Mouse (Mus musculus): ENCODE measurements around the gene Adh5. TPM values are rescaled to one million over a fixed set of nuclear protein-coding genes. Genes with fewer than 3 reads are reported as not detected.
A peak's percentile ranks its signal among the peaks of the same experiment; 100 is the strongest.

Adh5 gene
- polyA plus RNA-seq (2015; fragmentation: Nextera tagmentation; extraction: Ambion mirVana): 194 and 208 TPM in 2 replicates

- Histone ChIP-seq H3K4me3 (peak within 1 kb of the TSS; percentile 79), H3K27me3 (no peaks in the 10 kb centered on the region), H3K9ac (peak within 1 kb of the TSS; percentile 93), H3K36me3 (peaks cover 28% of the 10 kb centered on the region), H3K9me3 (no peaks in the 10 kb centered on the region), H3K4me1 (peaks cover 13% of the 10 kb centered on the region), H3K4me2 (replicated peaks) (peak within 1 kb of the TSS; percentile 83), H3K27ac (peak within 1 kb of the TSS; percentile 87)
- peak; percentile 99 for ATAC-seq (ENCODE audit: low FRiP score, low read depth)
- under 1% methylated on average over 86 of the region's 86 CpGs for WGBS
Observed at GRCm38 (mm10) chr3:138442612-138443464, at the start of gene Adh5. Gene Adh5 (plus strand): TSS chr3:138443093.

- 82% methylated on average over 3 of the region's 3 CpGs for WGBS
- Histone ChIP-seq H3K9ac (no peak overlapping the region), H3K9me3 (no peaks in the 10 kb centered on the region), H3K27me3 (no peaks in the 10 kb centered on the region), H3K4me1 (no peaks in the 10 kb centered on the region), H3K36me3 (no peaks in the 10 kb centered on the region), H3K27ac (no peak overlapping the region), H3K4me3 (no peak overlapping the region), H3K4me2 (replicated peaks) (no peak overlapping the region)
- ATAC-seq (ENCODE audit: low FRiP score, low read depth): no peak
Observed at GRCm38 (mm10) chr3:138404872-138405271, 38.0 kb upstream of the Adh5 start.

- Histone ChIP-seq H3K9ac (no peak overlapping the region), H3K27ac (no peak overlapping the region), H3K4me1 (no peaks in the 10 kb centered on the region), H3K4me3 (no peak overlapping the region), H3K27me3 (no peaks in the 10 kb centered on the region), H3K4me2 (replicated peaks) (no peak overlapping the region), H3K9me3 (no peaks in the 10 kb centered on the region), H3K36me3 (no peaks in the 10 kb centered on the region)
- WGBS: 41% methylated on average over 3 of the region's 3 CpGs
- no peak for ATAC-seq (ENCODE audit: low FRiP score, low read depth)
Observed at GRCm38 (mm10) chr3:138405341-138405740, 37.6 kb upstream of the Adh5 start.

GRCm38 (mm10) chr3:138405840-138406239, 37.1 kb upstream of the Adh5 start:
- Histone ChIP-seq H3K4me3 (no peak overlapping the region), H3K36me3 (no peaks in the 10 kb centered on the region), H3K9ac (no peak overlapping the region), H3K27ac (no peak overlapping the region), H3K4me1 (no peaks in the 10 kb centered on the region), H3K9me3 (no peaks in the 10 kb centered on the region), H3K27me3 (no peaks in the 10 kb centered on the region), H3K4me2 (replicated peaks) (no peak overlapping the region)
- no peak for ATAC-seq (ENCODE audit: low FRiP score, low read depth)
- 86% methylated on average over 7 of the region's 7 CpGs for WGBS

- H3K36me3 ChIP-seq: no peaks in the 10 kb centered on the region
- WGBS: 93% methylated on average over 1 of the region's 1 CpGs
- no peak overlapping the region for H3K27ac ChIP-seq
- H3K4me3 ChIP-seq: no peak overlapping the region
- H3K9ac ChIP-seq: no peak overlapping the region
- no peak overlapping the region for H3K4me2 ChIP-seq (replicated peaks)
- H3K4me1 ChIP-seq: no peaks in the 10 kb centered on the region
- no peaks in the 10 kb centered on the region for H3K9me3 ChIP-seq
- H3K27me3 ChIP-seq: no peaks in the 10 kb centered on the region
- ATAC-seq (ENCODE audit: low FRiP score, low read depth): no peak
Observed at GRCm38 (mm10) chr3:138407920-138408319, 35.0 kb upstream of the Adh5 start.

GRCm38 (mm10) chr3:138409585-138409984, 33.3 kb upstream of the Adh5 start:
- H3K9me3 ChIP-seq: no peaks in the 10 kb centered on the region
- WGBS: 84% methylated on average over 1 of the region's 1 CpGs
- no peak for ATAC-seq (ENCODE audit: low FRiP score, low read depth)
- H3K4me3 ChIP-seq: no peak overlapping the region
- H3K4me2 ChIP-seq (replicated peaks): no peak overlapping the region
- no peaks in the 10 kb centered on the region for H3K27me3 ChIP-seq
- H3K9ac ChIP-seq: no peak overlapping the region
- no peaks in the 10 kb centered on the region for H3K36me3 ChIP-seq
- no peak overlapping the region for H3K27ac ChIP-seq
- H3K4me1 ChIP-seq: no peaks in the 10 kb centered on the region

- no peak overlapping the region for H3K9ac ChIP-seq
- WGBS: 75% methylated on average over 3 of the region's 3 CpGs
- H3K9me3 ChIP-seq: no peaks in the 10 kb centered on the region
- ATAC-seq (ENCODE audit: low FRiP score, low read depth): no peak
- no peaks in the 10 kb centered on the region for H3K4me1 ChIP-seq
- H3K36me3 ChIP-seq: no peaks in the 10 kb centered on the region
- no peaks in the 10 kb centered on the region for H3K27me3 ChIP-seq
- H3K27ac ChIP-seq: no peak overlapping the region
- H3K4me2 ChIP-seq (replicated peaks): no peak overlapping the region
- no peak overlapping the region for H3K4me3 ChIP-seq
Observed at GRCm38 (mm10) chr3:138410211-138410610, 32.7 kb upstream of the Adh5 start.

- H3K9me3 ChIP-seq: no peaks in the 10 kb centered on the region
- ATAC-seq (ENCODE audit: low FRiP score, low read depth): no peak
- no peaks in the 10 kb centered on the region for H3K4me1 ChIP-seq
- no peak within 1 kb of the TSS for H3K9ac ChIP-seq
- no peak within 1 kb of the TSS for H3K27ac ChIP-seq
- H3K4me2 ChIP-seq (replicated peaks): no peak within 1 kb of the TSS
- no peak within 1 kb of the TSS for H3K4me3 ChIP-seq
- no peaks in the 10 kb centered on the region for H3K36me3 ChIP-seq
- WGBS: 79% methylated on average over 6 of the region's 6 CpGs
- H3K27me3 ChIP-seq: no peaks in the 10 kb centered on the region
Observed at GRCm38 (mm10) chr3:138415121-138415690, 27.7 kb upstream of the Adh5 start, which contains the start of gene Adh4. Gene Adh4 (plus strand): TSS chr3:138415466.

- ATAC-seq (ENCODE audit: low FRiP score, low read depth): no peak
- WGBS: 37% methylated on average over 6 of the region's 6 CpGs
- no peak overlapping the region for H3K4me3 ChIP-seq
Observed at GRCm38 (mm10) chr3:138419369-138419768, 23.5 kb upstream of the Adh5 start.

GRCm38 (mm10) chr3:138420385-138420784, 22.5 kb upstream of the Adh5 start:
- H3K9ac ChIP-seq: no peak overlapping the region
- H3K4me1 ChIP-seq: no peaks in the 10 kb centered on the region
- no peaks in the 10 kb centered on the region for H3K27me3 ChIP-seq
- H3K36me3 ChIP-seq: no peaks in the 10 kb centered on the region
- WGBS: 91% methylated on average over 3 of the region's 3 CpGs
- H3K9me3 ChIP-seq: no peaks in the 10 kb centered on the region
- H3K4me3 ChIP-seq: no peak overlapping the region
- no peak overlapping the region for H3K4me2 ChIP-seq (replicated peaks)
- ATAC-seq (ENCODE audit: low FRiP score, low read depth): no peak
- no peak overlapping the region for H3K27ac ChIP-seq

More at GRCm38 (mm10) chr3:138419369-138419768, 23.5 kb upstream of the Adh5 start:
- Histone ChIP-seq H3K4me1 (no peaks in the 10 kb centered on the region), H3K9ac (no peak overlapping the region), H3K36me3 (no peaks in the 10 kb centered on the region), H3K27ac (no peak overlapping the region), H3K27me3 (no peaks in the 10 kb centered on the region), H3K4me2 (replicated peaks) (no peak overlapping the region), H3K9me3 (no peaks in the 10 kb centered on the region)

GRCm38 (mm10) chr3:138423664-138424063, 19.2 kb upstream of the Adh5 start:
- H3K4me1 ChIP-seq: no peaks in the 10 kb centered on the region
- no peak for ATAC-seq (ENCODE audit: low FRiP score, low read depth)
- H3K9ac ChIP-seq: no peak overlapping the region
- H3K9me3 ChIP-seq: no peaks in the 10 kb centered on the region
- H3K27ac ChIP-seq: no peak overlapping the region
- WGBS: 67% methylated on average over 2 of the region's 2 CpGs
- H3K4me2 ChIP-seq (replicated peaks): no peak overlapping the region
- no peak overlapping the region for H3K4me3 ChIP-seq
- no peaks in the 10 kb centered on the region for H3K36me3 ChIP-seq
- no peaks in the 10 kb centered on the region for H3K27me3 ChIP-seq

GRCm38 (mm10) chr3:138424247-138424646, 18.6 kb upstream of the Adh5 start:
- no peak overlapping the region for H3K9ac ChIP-seq
- no peak for ATAC-seq (ENCODE audit: low FRiP score, low read depth)
- no peaks in the 10 kb centered on the region for H3K9me3 ChIP-seq
- H3K4me1 ChIP-seq: no peaks in the 10 kb centered on the region
- H3K36me3 ChIP-seq: no peaks in the 10 kb centered on the region
- H3K27ac ChIP-seq: no peak overlapping the region
- no peaks in the 10 kb centered on the region for H3K27me3 ChIP-seq
- 63% methylated on average over 4 of the region's 4 CpGs for WGBS
- no peak overlapping the region for H3K4me3 ChIP-seq
- no peak overlapping the region for H3K4me2 ChIP-seq (replicated peaks)
